Mouse (Mus musculus): ENCODE results near the gene Tmem222. TPM values are rescaled to one million over a fixed set of nuclear protein-coding genes. Genes with fewer than 3 reads are reported as not detected.

Gene Tmem222
- polyA plus RNA-seq, 1 experiment from 2014 or later, result 82.8 TPM

DNA sequence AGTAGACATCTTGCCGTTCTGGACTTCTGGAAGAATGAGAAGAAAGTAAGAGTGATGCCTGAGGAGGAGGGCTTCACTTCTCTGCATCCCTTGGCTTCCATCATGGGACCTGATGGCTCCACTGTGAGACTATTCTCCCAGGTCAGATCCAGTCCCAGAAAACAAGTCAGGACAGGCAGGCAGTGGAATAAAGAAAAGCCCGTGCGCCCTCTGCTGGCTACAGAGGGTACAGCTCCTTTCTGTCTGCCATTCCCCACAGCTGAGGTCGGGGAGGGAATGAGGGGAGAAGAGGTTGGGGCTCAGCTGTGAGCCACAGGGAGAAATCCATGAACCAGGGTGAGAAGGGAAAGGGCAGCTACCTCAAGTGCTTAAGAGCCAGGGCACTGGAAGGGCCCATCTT, 24.2 kb upstream of the Tmem222 start:
- Histone ChIP-seq H3K9me3 (ENCODE audit: control insufficient read depth, low read length) (no peaks in the 10 kb centered on the region), H3K27me3 (ENCODE audit: control insufficient read depth, insufficient read depth, low read length) (no peaks in the 10 kb centered on the region), H3K36me3 (ENCODE audit: control insufficient read depth, insufficient read depth, low read length) (0 out of 2 replicates have a peak, but pooled peaks cover 3% of the 10 kb centered on the region), H3K4me3 (ENCODE audit: low read depth, low read length) (no peak overlapping the region), H3K4me1 (replicated peaks; ENCODE audit: control insufficient read depth, insufficient read depth, low read length) (peaks cover 9% of the 10 kb centered on the region), H3K9ac (ENCODE audit: low read depth, low read length) (no peak overlapping the region), H3K27ac (ENCODE audit: low read depth, low read length) (no peak overlapping the region), H3K4me2 (replicated peaks; ENCODE audit: low read depth, low read length) (no peak overlapping the region)
- 22% methylated on average over 4 of the region's 4 CpGs for WGBS
- ATAC-seq (ENCODE audit: low FRiP score) (0 out of 2 replicates have a peak, but pooled peaks have one; percentile 13), DNase-seq (ENCODE audit: low spot score) (peak; percentile 87)

DNA sequence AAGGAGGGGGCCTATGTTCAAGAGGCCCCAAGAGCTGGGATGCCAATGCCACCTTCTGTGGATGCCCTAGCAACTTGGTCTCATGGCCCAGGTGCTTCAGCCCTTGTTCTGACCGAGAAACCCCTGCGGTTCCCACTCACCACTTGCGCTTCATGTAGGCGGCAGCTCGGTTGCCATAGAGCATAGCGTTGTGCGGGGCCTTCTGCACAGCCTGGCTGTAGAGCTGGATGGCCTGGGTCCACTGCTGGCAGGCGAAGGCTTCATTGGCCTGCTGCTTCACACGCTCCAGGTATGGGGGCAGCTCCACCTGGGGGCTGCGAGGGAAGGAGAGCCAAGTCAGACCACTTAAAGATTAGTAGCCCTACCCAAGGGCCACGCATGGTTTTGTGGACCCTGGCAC, 22.8 kb upstream of the Tmem222 start:
- DNase-seq (ENCODE audit: low spot score) (no peak), ATAC-seq (ENCODE audit: low FRiP score) (no peak)
- no peak overlapping the region for H3K27ac ChIP-seq (ENCODE audit: low read depth, low read length)
- H3K9me3 ChIP-seq (ENCODE audit: control insufficient read depth, low read length), result no peaks in the 10 kb centered on the region
- H3K36me3 ChIP-seq (ENCODE audit: control insufficient read depth, insufficient read depth, low read length), result 0 out of 2 replicates have a peak, but pooled peaks cover 3% of the 10 kb centered on the region
- WGBS, result 92% methylated on average over 11 of the region's 11 CpGs
- H3K4me2 ChIP-seq (replicated peaks; ENCODE audit: low read depth, low read length), result no peak overlapping the region
- H3K9ac ChIP-seq (ENCODE audit: low read depth, low read length), result no peak overlapping the region
- H3K27me3 ChIP-seq (ENCODE audit: control insufficient read depth, insufficient read depth, low read length), result no peaks in the 10 kb centered on the region
- H3K4me3 ChIP-seq (ENCODE audit: low read depth, low read length), result no peak overlapping the region
- H3K4me1 ChIP-seq (replicated peaks; ENCODE audit: control insufficient read depth, insufficient read depth, low read length), result peaks cover 9% of the 10 kb centered on the region

DNA sequence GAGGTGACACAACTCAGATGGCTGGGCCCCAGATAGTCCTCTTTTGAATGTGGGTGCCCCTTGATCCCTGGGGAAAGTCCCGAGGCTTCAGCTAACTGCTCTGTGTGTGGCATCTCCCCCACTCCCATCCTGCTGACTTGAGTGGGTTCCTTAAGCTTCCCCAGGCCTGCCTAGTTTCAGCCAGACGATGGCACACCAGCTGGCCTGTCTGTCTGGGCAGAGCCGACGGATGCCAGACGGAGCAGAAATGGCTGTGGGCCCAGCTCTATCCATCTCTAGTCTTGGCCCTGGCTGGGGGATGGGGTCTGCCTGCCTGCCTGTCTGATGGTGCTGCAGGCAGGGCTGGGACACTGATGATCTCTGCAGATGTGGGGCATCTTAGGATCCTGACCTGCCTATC, 22.1 kb upstream of the Tmem222 start:
- peaks cover 9% of the 10 kb centered on the region for H3K4me1 ChIP-seq (replicated peaks; ENCODE audit: control insufficient read depth, insufficient read depth, low read length)
- no peak overlapping the region for H3K9ac ChIP-seq (ENCODE audit: low read depth, low read length)
- no peaks in the 10 kb centered on the region for H3K9me3 ChIP-seq (ENCODE audit: control insufficient read depth, low read length)
- 74% methylated on average over 5 of the region's 5 CpGs for WGBS
- H3K27me3 ChIP-seq (ENCODE audit: control insufficient read depth, insufficient read depth, low read length), result no peaks in the 10 kb centered on the region
- 0 out of 2 replicates have a peak, but pooled peaks cover 3% of the 10 kb centered on the region for H3K36me3 ChIP-seq (ENCODE audit: control insufficient read depth, insufficient read depth, low read length)
- ATAC-seq (ENCODE audit: low FRiP score) (no peak), DNase-seq (ENCODE audit: low spot score) (no peak)
- no peak overlapping the region for H3K4me3 ChIP-seq (ENCODE audit: low read depth, low read length)
- no peak overlapping the region for H3K4me2 ChIP-seq (replicated peaks; ENCODE audit: low read depth, low read length)
- H3K27ac ChIP-seq (ENCODE audit: low read depth, low read length), result no peak overlapping the region

DNA sequence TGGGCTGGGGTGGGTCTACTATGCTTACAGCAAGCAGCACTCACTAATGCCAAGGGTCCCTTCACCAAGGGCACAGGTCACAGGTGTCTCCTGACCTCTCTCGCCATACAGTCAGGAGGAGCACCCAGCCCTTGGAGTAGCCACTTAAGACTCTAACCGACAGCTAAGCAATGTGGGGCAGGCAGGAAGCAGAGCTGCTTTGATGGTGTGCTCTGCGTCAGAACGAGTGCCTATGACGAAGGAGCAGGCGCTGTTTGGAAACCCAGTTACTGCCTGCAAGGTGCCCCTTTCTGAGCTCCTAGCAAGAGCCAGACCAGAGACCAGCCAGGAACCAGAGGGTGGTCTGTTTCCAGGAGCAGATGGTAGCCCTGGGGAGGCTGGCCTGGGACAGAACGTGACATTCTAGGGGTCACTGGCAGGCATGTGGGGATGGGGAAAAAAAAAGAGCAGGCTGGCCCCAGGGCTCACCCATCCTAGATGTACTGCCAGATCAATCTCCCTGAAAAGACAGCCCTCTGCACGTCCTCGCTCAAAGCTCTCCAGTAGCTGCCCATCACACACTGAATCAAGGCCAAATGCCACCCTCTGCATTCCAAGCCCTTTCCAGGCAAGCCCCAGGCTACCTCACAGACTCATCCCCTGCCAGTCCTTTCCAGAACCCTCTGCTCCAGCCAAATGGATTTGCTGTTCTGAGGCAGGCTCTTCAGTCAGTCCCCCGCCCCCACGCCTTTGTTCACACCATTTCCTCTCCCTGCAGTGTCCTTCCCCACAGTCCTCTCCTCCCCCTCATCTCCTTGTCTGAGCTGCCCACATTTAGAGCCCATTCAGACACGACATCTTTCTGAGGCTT, 21.1 kb upstream of the Tmem222 start:
- Histone ChIP-seq H3K36me3 (ENCODE audit: control insufficient read depth, insufficient read depth, low read length) (0 out of 2 replicates have a peak, but pooled peaks cover 3% of the 10 kb centered on the region), H3K27ac (ENCODE audit: low read depth, low read length) (peak overlapping the region; percentile 54), H3K9ac (ENCODE audit: low read depth, low read length) (peak overlapping the region; percentile 50)

DNA sequence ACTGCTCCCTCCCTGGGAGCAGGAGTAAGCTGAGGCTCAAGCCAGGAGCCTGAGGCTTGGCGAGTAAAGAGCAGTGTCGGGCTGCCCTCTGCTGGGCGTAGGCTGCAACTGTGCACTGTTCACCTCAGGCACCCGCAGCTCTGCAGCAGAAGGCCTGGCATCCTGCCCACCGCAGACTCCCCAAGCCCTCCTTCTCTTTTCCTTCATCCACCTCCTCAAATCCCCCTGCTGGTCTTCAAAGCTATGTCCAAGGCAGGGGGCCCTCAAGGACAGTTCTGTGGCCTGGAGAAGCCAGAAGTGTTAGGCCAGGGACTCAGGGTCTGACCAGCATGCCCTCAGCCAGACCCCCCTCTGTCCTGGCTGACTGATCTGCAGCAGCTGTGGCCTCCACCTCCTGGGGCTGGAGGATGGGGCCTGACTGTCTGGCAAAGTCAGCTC, 20.2 kb upstream of the Tmem222 start:
- H3K9me3 ChIP-seq (ENCODE audit: control insufficient read depth, low read length), result no peaks in the 10 kb centered on the region
- H3K27me3 ChIP-seq (ENCODE audit: control insufficient read depth, insufficient read depth, low read length), result no peaks in the 10 kb centered on the region
- H3K4me2 ChIP-seq (replicated peaks; ENCODE audit: low read depth, low read length), result no peak overlapping the region
- ATAC-seq (ENCODE audit: low FRiP score), result peak; percentile 72
- H3K27ac ChIP-seq (ENCODE audit: low read depth, low read length), result peak overlapping the region; percentile 54; the same call in 1 of the 2 replicates
- no peak overlapping the region for H3K9ac ChIP-seq (ENCODE audit: low read depth, low read length)
- WGBS, result 0% methylated on average over 5 of the region's 5 CpGs
- H3K4me1 ChIP-seq (replicated peaks; ENCODE audit: control insufficient read depth, insufficient read depth, low read length), result peaks cover 18% of the 10 kb centered on the region
- peak; percentile 90 for DNase-seq (ENCODE audit: low spot score)
- 0 out of 2 replicates have a peak, but pooled peaks cover 3% of the 10 kb centered on the region for H3K36me3 ChIP-seq (ENCODE audit: control insufficient read depth, insufficient read depth, low read length)
- H3K4me3 ChIP-seq (ENCODE audit: low read depth, low read length), result no peak overlapping the region

More for the DNA sequence above, 21.1 kb upstream of the Tmem222 start:
- Histone ChIP-seq H3K27me3 (ENCODE audit: control insufficient read depth, insufficient read depth, low read length) (no peaks in the 10 kb centered on the region), H3K4me2 (replicated peaks; ENCODE audit: low read depth, low read length) (no peak overlapping the region), H3K4me3 (ENCODE audit: low read depth, low read length) (no peak overlapping the region), H3K4me1 (replicated peaks; ENCODE audit: control insufficient read depth, insufficient read depth, low read length) (peaks cover 9% of the 10 kb centered on the region), H3K9me3 (ENCODE audit: control insufficient read depth, low read length) (no peaks in the 10 kb centered on the region)
- no peak for ATAC-seq (ENCODE audit: low FRiP score)
- DNase-seq (ENCODE audit: low spot score), result no peak
- 27% methylated on average over 12 of the region's 12 CpGs for WGBS

DNA sequence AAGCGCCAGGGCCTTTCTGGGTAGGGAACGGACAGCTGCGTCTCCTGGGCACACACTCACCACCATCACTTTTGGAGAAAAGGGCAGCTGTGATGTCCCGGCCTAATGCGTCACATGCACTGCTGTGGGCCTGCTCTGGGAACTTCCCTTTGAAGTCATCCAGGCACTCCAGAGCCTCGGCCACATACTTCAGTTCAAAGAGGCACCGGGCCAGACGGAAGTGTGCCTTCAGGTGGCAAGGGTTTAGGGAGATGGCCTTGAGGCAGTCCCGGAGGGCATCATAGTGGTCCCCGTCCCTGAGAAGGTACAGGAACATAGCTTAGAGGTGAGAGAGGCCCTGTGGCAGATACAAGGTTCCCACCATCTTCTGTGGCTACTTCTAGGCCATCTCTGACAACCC, 19.8 kb upstream of the Tmem222 start:
- ATAC-seq (ENCODE audit: low FRiP score), result no peak

DNA sequence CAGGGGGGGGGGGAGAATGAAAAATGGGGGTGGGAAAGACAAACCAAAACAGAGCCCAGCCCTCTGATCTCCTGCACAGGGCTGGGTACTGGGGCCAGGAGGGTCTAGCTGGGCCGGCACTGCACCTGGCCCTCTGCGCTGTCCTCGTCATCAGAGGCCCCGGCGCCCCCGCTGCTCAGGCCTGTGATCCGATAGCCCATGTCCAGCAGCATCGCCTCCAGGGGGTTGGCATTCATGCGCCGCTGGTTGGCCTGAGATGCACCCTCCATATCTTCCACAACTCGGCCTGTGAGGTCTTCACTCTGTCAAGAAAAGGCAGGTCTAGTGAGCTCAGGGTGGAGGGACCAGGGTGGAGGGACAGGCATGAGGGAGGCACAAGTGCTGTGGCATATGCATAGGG, 16.5 kb upstream of the Tmem222 start:
- DNase-seq (ENCODE audit: low spot score) (no peak), ATAC-seq (ENCODE audit: low FRiP score) (no peak)
- Histone ChIP-seq H3K4me3 (ENCODE audit: low read depth, low read length) (no peak overlapping the region), H3K36me3 (ENCODE audit: control insufficient read depth, insufficient read depth, low read length) (no peaks in the 10 kb centered on the region), H3K27ac (ENCODE audit: low read depth, low read length) (no peak overlapping the region), H3K4me2 (replicated peaks; ENCODE audit: low read depth, low read length) (no peak overlapping the region), H3K9ac (ENCODE audit: low read depth, low read length) (peak overlapping the region; percentile 24; the same call in 1 of the 2 replicates), H3K9me3 (ENCODE audit: control insufficient read depth, low read length) (no peaks in the 10 kb centered on the region), H3K27me3 (ENCODE audit: control insufficient read depth, insufficient read depth, low read length) (no peaks in the 10 kb centered on the region), H3K4me1 (replicated peaks; ENCODE audit: control insufficient read depth, insufficient read depth, low read length) (peaks cover 25% of the 10 kb centered on the region)
- WGBS, result 7% methylated on average over 10 of the region's 11 CpGs

More for the DNA sequence above, 19.8 kb upstream of the Tmem222 start:
- Histone ChIP-seq H3K36me3 (ENCODE audit: control insufficient read depth, insufficient read depth, low read length) (0 out of 2 replicates have a peak, but pooled peaks cover 3% of the 10 kb centered on the region), H3K4me3 (ENCODE audit: low read depth, low read length) (no peak overlapping the region), H3K4me2 (replicated peaks; ENCODE audit: low read depth, low read length) (no peak overlapping the region), H3K27ac (ENCODE audit: low read depth, low read length) (no peak overlapping the region), H3K9me3 (ENCODE audit: control insufficient read depth, low read length) (no peaks in the 10 kb centered on the region), H3K4me1 (replicated peaks; ENCODE audit: control insufficient read depth, insufficient read depth, low read length) (peaks cover 22% of the 10 kb centered on the region), H3K9ac (ENCODE audit: low read depth, low read length) (no peak overlapping the region), H3K27me3 (ENCODE audit: control insufficient read depth, insufficient read depth, low read length) (no peaks in the 10 kb centered on the region)
- DNase-seq (ENCODE audit: low spot score), result no peak
- 66% methylated on average over 10 of the region's 10 CpGs for WGBS

DNA sequence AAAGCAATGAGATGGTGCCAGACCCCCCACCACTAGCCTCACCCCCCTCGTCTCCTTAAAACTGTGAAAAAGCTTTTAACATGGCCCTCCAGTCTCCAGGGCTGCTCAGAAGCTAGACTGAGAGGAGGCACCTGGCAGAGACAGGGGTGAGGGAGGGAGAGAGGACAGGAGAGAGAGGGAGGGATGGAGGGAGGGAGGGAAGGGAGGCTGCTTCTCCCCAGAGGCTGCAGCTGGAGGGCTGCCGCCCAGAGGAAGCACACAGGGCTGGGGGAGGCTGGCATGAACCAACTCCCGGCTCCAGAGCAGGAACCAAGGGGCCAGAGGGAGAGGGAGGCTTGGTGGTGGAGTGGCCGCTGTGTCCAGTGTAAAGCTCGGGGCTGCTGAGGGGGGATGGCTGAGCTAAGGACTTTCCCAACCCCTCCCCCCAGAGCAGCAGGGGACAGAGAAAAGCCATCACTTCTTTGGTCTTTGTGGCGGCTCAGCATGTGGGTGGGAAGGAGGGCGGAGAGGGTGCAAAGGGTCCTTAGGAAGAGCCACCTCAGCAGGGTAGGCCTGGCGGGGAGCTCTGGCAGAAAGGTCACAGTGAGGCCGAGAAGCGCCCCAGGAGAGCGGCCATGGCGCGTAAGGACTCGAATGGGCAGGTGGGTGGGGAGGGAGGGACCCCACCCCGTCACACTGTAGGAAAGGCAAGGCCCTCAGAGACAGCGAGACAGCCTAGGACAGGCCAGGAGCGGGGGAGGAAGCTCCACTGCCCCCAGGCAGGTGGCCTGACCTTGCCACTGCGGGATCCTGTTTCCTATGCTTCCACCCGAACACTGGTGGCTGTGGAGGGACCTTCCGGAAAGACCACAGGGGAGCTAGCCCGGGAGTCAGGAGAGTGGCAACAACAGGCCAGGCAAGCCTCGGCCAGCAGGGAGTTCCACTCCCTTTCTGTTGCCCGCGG, 15.6 kb upstream of the Tmem222 start:
- WGBS, result 5% methylated on average over 22 of the region's 24 CpGs
- Histone ChIP-seq H3K27me3 (ENCODE audit: control insufficient read depth, insufficient read depth, low read length) (no peaks in the 10 kb centered on the region), H3K36me3 (ENCODE audit: control insufficient read depth, insufficient read depth, low read length) (no peaks in the 10 kb centered on the region), H3K4me3 (ENCODE audit: low read depth, low read length) (no peak overlapping the region), H3K4me1 (replicated peaks; ENCODE audit: control insufficient read depth, insufficient read depth, low read length) (peaks cover 20% of the 10 kb centered on the region), H3K9me3 (ENCODE audit: control insufficient read depth, low read length) (no peaks in the 10 kb centered on the region), H3K27ac (ENCODE audit: low read depth, low read length) (peak overlapping the region; percentile 51; the same call in 1 of the 2 replicates), H3K4me2 (replicated peaks; ENCODE audit: low read depth, low read length) (peak overlapping the region; percentile 8; the same call in 1 of the 2 replicates), H3K9ac (ENCODE audit: low read depth, low read length) (peak overlapping the region; percentile 24; the same call in 1 of the 2 replicates)
- DNase-seq (ENCODE audit: low spot score), result peak; percentile 52
- ATAC-seq (ENCODE audit: low FRiP score), result peak; percentile 38
